Mouse (Mus musculus) lung, postnatal 0 days (tissue): Measurements from ENCODE around the gene Zfp644. TPM values are rescaled to one million over a fixed set of nuclear protein-coding genes. Genes with fewer than 3 reads are reported as not detected.

Experiments
- ATAC-seq: fragments of 200-750 bp; cut with Nextera tagmentation; 2 replicates; pipeline ENCODE4 v1.8.0; 2017; ENCODE audit warnings: moderate library complexity
- DNase-seq: peaks from one replicate; pipeline ENCODE4 v3.0.0-alpha.2; 2016; ENCODE audit warnings: low spot score
- H3K27ac ChIP-seq: fragments of 300-500 bp; sonication (generic); 2 replicates; pipeline ENCODE4 v1.5.1; 2014; ENCODE audit warnings: antibody characterized with exemption, mild to moderate bottlenecking, low read length, mixed read lengths
- H3K27me3 ChIP-seq: fragments of 300-500 bp; sonication (generic); replicated peaks from 2 replicates; pipeline ENCODE4 v1.6.1; 2014; ENCODE audit warnings: low read length, mixed read lengths; ENCODE audit not compliant: insufficient read depth
- H3K36me3 ChIP-seq: fragments of 300-500 bp; sonication (generic); 2 replicates; pipeline ENCODE4 v1.6.1; 2014; ENCODE audit warnings: low read length, mixed read lengths; ENCODE audit not compliant: insufficient read depth
- H3K4me1 ChIP-seq: fragments of 300-500 bp; sonication (generic); 2 replicates; pipeline ENCODE4 v1.6.1; 2014; ENCODE audit warnings: antibody characterized with exemption, low read depth, low read length, mixed read lengths; ENCODE audit not compliant: insufficient read depth
- H3K4me2 ChIP-seq: fragments of 300-500 bp; sonication (generic); replicated peaks from 2 replicates; pipeline ENCODE4 v1.6.1; 2014; ENCODE audit warnings: low read depth, mild to moderate bottlenecking, low read length, moderate library complexity, mixed read lengths
- H3K4me3 ChIP-seq: fragments of 300-500 bp; sonication (generic); 2 replicates; pipeline ENCODE4 v1.5.1; 2014; ENCODE audit warnings: low read depth, low read length
- H3K9ac ChIP-seq: fragments of 300-500 bp; sonication (generic); replicated peaks from 2 replicates; pipeline ENCODE4 v1.6.1; 2014; ENCODE audit warnings: low read depth, mild to moderate bottlenecking
- H3K9me3 ChIP-seq: fragments of 300-500 bp; sonication (generic); 2 replicates; pipeline ENCODE4 v1.6.1; 2016; ENCODE audit warnings: low read length, mixed read lengths
- CTCF ChIP-seq: IDR thresholded peaks from 2 replicates; pipeline ENCODE4 v1.5.1; 2016; ENCODE audit warnings: antibody characterized with exemption, mild to moderate bottlenecking
- EP300 ChIP-seq: IDR thresholded peaks from 2 replicates; pipeline ENCODE4 v1.6.1; 2016; ENCODE audit warnings: antibody characterized with exemption, mild to moderate bottlenecking, control low read depth
- WGBS: fragments of 180-500 bp; shearing (Covaris S2); extraction: QIAGEN DNeasy Blood & Tissue Kit; methylation state at CpG from one replicate; pipeline ENCODE4 v1.1.7; 2014; 5-methylcytosine and 5-hydroxymethylcytosine counted together
- polyA plus RNA-seq: library from polyadenylated mRNA; unstranded; fragments of >200 nt; fragmentation: Nextera tagmentation; extraction: Ambion mirVana; gene quantifications from 2 replicates; pipeline ENCODE4 v1.2.1, GENCODE M21; 2015

Zfp644 gene
- polyA plus RNA-seq, 1 experiment from 2014 or later: 57.2 TPM

GRCm38 (mm10) chr5:106612151-106612550 lies 84.9 kb downstream of the Zfp644 start:
- Histone ChIP-seq H3K36me3 (0 out of 2 replicates have a peak, but pooled peaks cover 9% of the 10 kb centered on the region), H3K27me3 (no peaks in the 10 kb centered on the region), H3K27ac (no peak overlapping the region), H3K4me3 (no peak overlapping the region), H3K4me2 (no peak overlapping the region), H3K4me1 (no peaks in the 10 kb centered on the region), H3K9me3 (no peaks in the 10 kb centered on the region), H3K9ac (no peak overlapping the region)
- DNase-seq (no peak), ATAC-seq (no peak)
- no peak for TF ChIP-seq EP300
- no peak for TF ChIP-seq CTCF
- 92% methylated on average over 2 of the region's 2 CpGs for WGBS

DNA sequence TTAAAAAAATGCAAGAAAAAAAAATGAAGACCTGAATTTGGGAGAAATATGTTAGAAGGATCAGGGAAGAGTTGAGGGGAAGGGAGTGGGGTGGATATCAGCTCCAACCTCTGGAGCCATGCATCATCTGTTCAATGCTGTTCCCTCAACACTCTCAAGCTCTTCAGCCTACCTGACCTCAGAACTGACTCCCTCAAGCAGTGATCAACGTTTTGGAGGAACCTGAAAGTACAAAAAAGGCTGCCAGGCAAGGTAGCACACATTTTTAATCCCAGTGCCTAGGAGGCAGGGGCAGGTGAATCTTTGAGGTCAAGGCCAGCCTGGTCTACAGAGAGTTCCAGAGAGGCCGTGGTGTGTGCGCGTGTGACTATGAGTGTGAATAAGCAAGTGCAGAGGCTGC lies 88.3 kb downstream of the Zfp644 start, which contains the start of gene Gm17304:
Gene Gm17304 (plus strand): TSS at position 301 of the 400 bp plus-strand sequence.
- DNase-seq (no peak), ATAC-seq (no peak)
- Histone ChIP-seq H3K4me1 (no peaks in the 10 kb centered on the region), H3K9me3 (no peaks in the 10 kb centered on the region), H3K9ac (no peak within 1 kb of the TSS), H3K4me2 (no peak within 1 kb of the TSS), H3K4me3 (no peak within 1 kb of the TSS), H3K27ac (no peak within 1 kb of the TSS), H3K27me3 (no peaks in the 10 kb centered on the region), H3K36me3 (0 out of 2 replicates have a peak, but pooled peaks cover 9% of the 10 kb centered on the region)
- TF ChIP-seq CTCF (no peak), EP300 (no peak)
- WGBS: 87% methylated on average over 4 of the region's 4 CpGs

GRCm38 (mm10) chr5:106607081-106607480 lies 90.0 kb downstream of the Zfp644 start:
- no peak overlapping the region for H3K4me2 ChIP-seq
- H3K4me1 ChIP-seq: no peaks in the 10 kb centered on the region
- H3K4me3 ChIP-seq: no peak overlapping the region
- H3K27me3 ChIP-seq: no peaks in the 10 kb centered on the region
- peak; percentile 55 for DNase-seq
- H3K9ac ChIP-seq: no peak overlapping the region
- H3K27ac ChIP-seq: no peak overlapping the region
- no peak for TF ChIP-seq EP300
- TF ChIP-seq CTCF: no peak
- 0 out of 2 replicates have a peak, but pooled peaks cover 7% of the 10 kb centered on the region for H3K36me3 ChIP-seq
- no peak; the same call in 1 of the 2 replicates for ATAC-seq
- H3K9me3 ChIP-seq: no peaks in the 10 kb centered on the region
- 67% methylated on average over 5 of the region's 5 CpGs for WGBS

GRCm38 (mm10) chr5:106605096-106605495 lies 92.0 kb downstream of the Zfp644 start:
- DNase-seq (no peak), ATAC-seq (no peak)
- no peaks in the 10 kb centered on the region for H3K27me3 ChIP-seq
- H3K9ac ChIP-seq: no peak overlapping the region
- no peak overlapping the region for H3K27ac ChIP-seq
- no peaks in the 10 kb centered on the region for H3K36me3 ChIP-seq
- no peak overlapping the region for H3K4me3 ChIP-seq
- TF ChIP-seq CTCF: no peak
- no peak for TF ChIP-seq EP300
- WGBS: 84% methylated on average over 6 of the region's 6 CpGs
- no peak overlapping the region for H3K4me2 ChIP-seq
- H3K4me1 ChIP-seq: no peaks in the 10 kb centered on the region
- no peaks in the 10 kb centered on the region for H3K9me3 ChIP-seq

- WGBS: 87% methylated on average over 5 of the region's 5 CpGs
- no peak overlapping the region for H3K27ac ChIP-seq
- no peak overlapping the region for H3K4me3 ChIP-seq
- no peak for DNase-seq
- no peaks in the 10 kb centered on the region for H3K36me3 ChIP-seq
- H3K27me3 ChIP-seq: no peaks in the 10 kb centered on the region
- H3K9me3 ChIP-seq: no peaks in the 10 kb centered on the region
- H3K4me1 ChIP-seq: no peaks in the 10 kb centered on the region
- no peak overlapping the region for H3K9ac ChIP-seq
- H3K4me2 ChIP-seq: no peak overlapping the region
- TF ChIP-seq CTCF (no peak), EP300 (no peak)
- no peak for ATAC-seq
Measured at GRCm38 (mm10) chr5:106604381-106604780, 92.7 kb downstream of the Zfp644 start.

DNA sequence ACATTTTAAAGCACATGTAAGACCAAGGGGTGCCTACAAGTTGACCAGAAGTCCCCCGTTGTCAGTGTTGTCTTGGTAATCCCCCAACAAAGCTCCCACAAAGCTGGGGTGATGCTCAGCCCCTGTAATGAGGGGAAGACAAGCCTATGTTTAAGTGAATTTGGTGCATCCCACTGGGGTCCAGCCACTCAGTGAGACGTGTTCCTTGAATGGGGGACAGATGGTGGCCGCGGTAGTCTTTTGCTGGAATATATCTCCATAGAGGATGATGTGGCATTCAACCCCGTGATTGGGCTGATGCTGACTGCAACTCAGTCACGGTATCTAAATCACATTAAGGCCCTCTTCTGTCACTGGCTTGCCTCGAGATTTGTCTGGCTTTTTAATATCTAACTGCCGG lies 97.6 kb downstream of the Zfp644 start:
- no peaks in the 10 kb centered on the region for H3K36me3 ChIP-seq
- no peaks in the 10 kb centered on the region for H3K9me3 ChIP-seq
- no peak overlapping the region for H3K9ac ChIP-seq
- no peak overlapping the region for H3K4me2 ChIP-seq
- TF ChIP-seq EP300: no peak
- no peak for TF ChIP-seq CTCF
- ATAC-seq (no peak), DNase-seq (no peak)
- no peak overlapping the region for H3K27ac ChIP-seq
- no peak overlapping the region for H3K4me3 ChIP-seq
- no peaks in the 10 kb centered on the region for H3K4me1 ChIP-seq
- H3K27me3 ChIP-seq: no peaks in the 10 kb centered on the region
- 88% methylated on average over 8 of the region's 8 CpGs for WGBS

GRCm38 (mm10) chr5:106597472-106597871 lies 99.6 kb downstream of the Zfp644 start:
- no peaks in the 10 kb centered on the region for H3K9me3 ChIP-seq
- no peaks in the 10 kb centered on the region for H3K27me3 ChIP-seq
- ATAC-seq: no peak
- TF ChIP-seq CTCF: no peak
- no peak overlapping the region for H3K4me2 ChIP-seq
- WGBS: 95% methylated on average over 2 of the region's 2 CpGs
- no peak overlapping the region for H3K9ac ChIP-seq
- no peak for DNase-seq
- no peak overlapping the region for H3K4me3 ChIP-seq
- H3K4me1 ChIP-seq: no peaks in the 10 kb centered on the region
- H3K36me3 ChIP-seq: no peaks in the 10 kb centered on the region
- H3K27ac ChIP-seq: no peak overlapping the region
